Mouse (Mus musculus) lung, embryonic 14.5 days (tissue): ENCODE data around the gene Spata5. TPM values are rescaled to one million over a fixed set of nuclear protein-coding genes. Genes with fewer than 3 reads are reported as not detected.

ENCODE experiments used
- ATAC-seq: fragments of 200-750 bp; cut with Nextera tagmentation; 2 replicates; pipeline ENCODE4 v1.8.0; 2017; ENCODE audit warnings: mild to moderate bottlenecking, moderate TSS enrichment, moderate library complexity; ENCODE audit not compliant: insufficient read depth
- DNase-seq: peaks from one replicate; pipeline ENCODE4 v3.0.0-alpha.2; 2015
- H3K27ac ChIP-seq: fragments of 300-500 bp; sonication (generic); 2 replicates; pipeline ENCODE4 v1.5.1; 2014; ENCODE audit warnings: low read depth, mild to moderate bottlenecking, moderate library complexity
- H3K27me3 ChIP-seq: fragments of 300-500 bp; sonication (generic); 2 replicates; pipeline ENCODE4 v1.6.1; 2014; ENCODE audit warnings: low read length, control low read depth; ENCODE audit not compliant: insufficient read depth
- H3K36me3 ChIP-seq: fragments of 300-500 bp; sonication (generic); 2 replicates; pipeline ENCODE4 v1.6.1; 2014; ENCODE audit warnings: control low read depth; ENCODE audit not compliant: insufficient read depth
- H3K4me1 ChIP-seq: fragments of 300-500 bp; sonication (generic); 2 replicates; pipeline ENCODE4 v1.6.1; 2014; ENCODE audit warnings: antibody characterized with exemption, control low read depth; ENCODE audit not compliant: insufficient read depth
- H3K4me2 ChIP-seq: fragments of 300-500 bp; sonication (generic); 2 replicates; pipeline ENCODE4 v1.6.1; 2014; ENCODE audit warnings: mild to moderate bottlenecking
- H3K4me3 ChIP-seq: fragments of 300-500 bp; sonication (generic); 2 replicates; pipeline ENCODE4 v1.5.1; 2014; ENCODE audit warnings: low read depth, low read length
- H3K9ac ChIP-seq: fragments of 300-500 bp; sonication (generic); 2 replicates; pipeline ENCODE4 v1.6.1; 2014
- H3K9me3 ChIP-seq: fragments of 300-500 bp; sonication (generic); 2 replicates; pipeline ENCODE4 v1.6.1; 2016; ENCODE audit warnings: low read depth, low read length, control low read depth
- CTCF ChIP-seq: IDR thresholded peaks from 2 replicates; pipeline ENCODE4 v1.5.1; 2016; ENCODE audit warnings: antibody characterized with exemption, low read depth
- WGBS: fragments of 180-500 bp; shearing (Covaris S2); extraction: QIAGEN DNeasy Blood & Tissue Kit; methylation state at CpG from one replicate; pipeline ENCODE4 v1.1.7; 2014; 5-methylcytosine and 5-hydroxymethylcytosine counted together
- polyA plus RNA-seq: library from polyadenylated mRNA; unstranded; fragments of >200 nt; fragmentation: Nextera tagmentation; extraction: Ambion mirVana; gene quantifications from 2 replicates; pipeline ENCODE4 v1.2.1, GENCODE M21; 2014

The Spata5 gene
- polyA plus RNA-seq, 1 experiment from 2014 or later: 42.0 TPM

DNA sequence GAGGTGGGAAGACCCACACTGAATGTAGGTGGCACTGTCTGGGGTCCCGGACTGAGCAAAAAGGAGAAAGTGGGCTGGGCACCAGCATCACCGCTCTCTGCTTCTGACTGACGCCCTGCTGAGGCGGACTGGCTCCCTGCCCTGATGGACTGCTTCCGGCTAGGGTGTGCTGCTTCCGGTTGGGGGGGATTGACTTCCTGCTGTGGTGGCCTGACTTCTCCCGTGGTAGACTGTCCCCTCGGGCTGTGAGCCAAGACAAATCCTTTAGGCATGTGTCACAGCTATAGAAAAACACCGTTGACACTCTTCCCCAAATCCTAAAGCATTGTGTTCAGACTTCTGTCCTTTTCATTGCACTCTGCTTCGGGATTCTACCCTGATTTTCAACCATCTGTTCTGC lies 194.0 kb downstream of the Spata5 start:
- Histone ChIP-seq H3K9ac (no peak overlapping the region), H3K4me3 (no peak overlapping the region), H3K9me3 (no peaks in the 10 kb centered on the region; the same call in 1 of the 2 replicates), H3K4me2 (no peak overlapping the region), H3K27ac (no peak overlapping the region), H3K4me1 (no peaks in the 10 kb centered on the region), H3K27me3 (no peaks in the 10 kb centered on the region), H3K36me3 (no peaks in the 10 kb centered on the region)
- TF ChIP-seq CTCF: no peak
- DNase-seq: peak; percentile 73
- ATAC-seq: peak; percentile 71; the same call in 1 of the 2 replicates
- WGBS: 58% methylated on average over 10 of the region's 10 CpGs

DNA sequence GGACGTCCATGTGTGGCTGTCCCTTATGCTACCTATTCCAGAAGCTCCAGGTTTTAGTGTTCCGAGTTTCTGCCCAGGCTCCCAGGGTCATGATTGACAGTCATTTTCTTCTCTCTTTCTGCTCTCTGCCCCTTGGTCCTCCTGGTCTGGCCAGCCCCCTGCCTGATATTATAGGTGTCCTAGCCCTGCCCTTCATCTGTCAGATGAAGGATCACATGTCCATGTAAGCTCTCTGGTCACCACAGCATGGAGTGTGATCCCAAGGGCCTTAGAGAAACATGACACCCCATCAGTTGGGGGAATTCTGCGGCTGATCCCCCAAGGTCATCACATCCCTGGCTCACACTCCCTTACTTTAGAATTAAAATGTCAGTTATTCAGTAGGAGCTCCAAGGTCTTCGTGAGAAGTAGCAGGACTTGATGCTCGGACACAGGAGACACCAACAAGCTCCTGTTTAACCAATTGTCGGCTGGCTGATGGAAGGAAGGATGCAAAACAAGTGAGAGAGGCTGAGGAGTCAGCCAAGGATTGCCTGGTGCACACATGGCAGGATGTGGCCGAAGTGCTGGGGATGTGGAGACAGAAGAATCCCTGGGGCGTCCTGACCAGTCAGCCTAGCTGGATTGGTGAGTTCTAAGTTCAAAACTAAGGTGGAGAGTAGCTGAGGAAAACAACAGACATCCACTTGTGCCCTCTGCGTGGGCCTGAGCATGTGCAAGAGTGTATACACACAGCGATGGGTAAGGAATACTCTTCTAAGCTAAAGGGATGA lies 195.4 kb downstream of the Spata5 start:
- no peaks in the 10 kb centered on the region for H3K27me3 ChIP-seq
- H3K4me3 ChIP-seq: no peak overlapping the region
- 71% methylated on average over 10 of the region's 10 CpGs for WGBS
- no peak overlapping the region for H3K4me2 ChIP-seq
- DNase-seq (no peak), ATAC-seq (no peak)
- H3K27ac ChIP-seq: no peak overlapping the region
- no peak for TF ChIP-seq CTCF
- no peak overlapping the region for H3K9ac ChIP-seq
- no peaks in the 10 kb centered on the region for H3K4me1 ChIP-seq
- no peaks in the 10 kb centered on the region for H3K36me3 ChIP-seq
- H3K9me3 ChIP-seq: no peaks in the 10 kb centered on the region

- H3K4me1 ChIP-seq: no peaks in the 10 kb centered on the region
- 71% methylated on average over 21 of the region's 21 CpGs for WGBS
- no peak overlapping the region for H3K4me2 ChIP-seq
- H3K9me3 ChIP-seq: no peaks in the 10 kb centered on the region
- no peak for DNase-seq
- no peaks in the 10 kb centered on the region for H3K27me3 ChIP-seq
- H3K9ac ChIP-seq: no peak overlapping the region
- no peak overlapping the region for H3K4me3 ChIP-seq
- no peaks in the 10 kb centered on the region for H3K36me3 ChIP-seq
- ATAC-seq: no peak
- TF ChIP-seq CTCF: no peak
- H3K27ac ChIP-seq: no peak overlapping the region
These were observed 197.2 kb downstream of the Spata5 start for GRCm38 (mm10) chr3:37616586-37617547.

Other genes with a start within 250 kb of the Spata5 start
- gene Il21, start 187.3 kb upstream of the Spata5 start, polyA plus RNA-seq: not detected in 2 replicates
- gene Bbs12, start 107.3 kb upstream of the Spata5 start, polyA plus RNA-seq: 8.6 and 10.8 TPM in 2 replicates
- 2.6 TPM in 2 replicates for gene Cetn4, start 107.2 kb upstream of the Spata5 start, polyA plus RNA-seq
- 2.9 and 4.1 TPM in 2 replicates for gene Fgf2, start 71.5 kb upstream of the Spata5 start, polyA plus RNA-seq
- 4.6 and 7.4 TPM in 2 replicates for gene Nudt6, start 315 bp downstream of the Spata5 start, polyA plus RNA-seq
- 15.6 and 17.8 TPM in 2 replicates for gene Spry1, start 220.1 kb downstream of the Spata5 start, polyA plus RNA-seq